Mouse (Mus musculus): ENCODE measurements at regions not wholly inside any gene's neighbourhood (a gene's known extent, or its start where the extent isn't known, plus 50 kb on each side); places are given as distances from the start of the nearest gene placed in this dataset.

- no peak for TF ChIP-seq EP300 (IDR thresholded peaks at IDR 0.05; ENCODE audit: low read depth)
- TF ChIP-seq CTCF (IDR thresholded peaks at IDR 0.05; ENCODE audit: low read depth), result no peak
Measured at GRCm38 (mm10) chr3:117975638-117976037, 106.9 kb upstream of the Snx7 start.

Measured in liver, embryonic 14.5 days (tissue).